Mouse (Mus musculus): ENCODE measurements around the gene Ddx10.

The Ddx10 gene

GRCm38 (mm10) chr9:53208283-53208682 is 39.6 kb downstream of the Ddx10 start:
- in situ Hi-C loops (cut with MboI; ENCODE audit: unreplicated experiment in 2 of 2), result loop anchor here in 1 of 2 experiments (25.0 kb wide), 1 partner anchor 1221 kb away; no protein-coding TSS in a partner anchor

- in situ Hi-C loops (cut with MboI; ENCODE audit: unreplicated experiment in 2 of 2), result no loop called here
Measured at GRCm38 (mm10) chr9:53174590-53174989, 73.3 kb downstream of the Ddx10 start.

GRCm38 (mm10) chr9:53173258-53173657 is 74.6 kb downstream of the Ddx10 start:
- in situ Hi-C loops (cut with MboI; ENCODE audit: unreplicated experiment in 2 of 2), result no loop called here

GRCm38 (mm10) chr9:53144266-53144665 is 103.6 kb downstream of the Ddx10 start:
- in situ Hi-C loops (cut with MboI; ENCODE audit: unreplicated experiment in 2 of 2), result loop anchor here in 1 of 2 experiments (25.0 kb wide), 1 partner anchor 1182 kb away; the partner anchor contains the start of gene Fdx1

GRCm38 (mm10) chr9:53143508-53143907 is 104.3 kb downstream of the Ddx10 start:
- in situ Hi-C loops (cut with MboI; ENCODE audit: unreplicated experiment in 2 of 2), result loop anchor here in 1 of 2 experiments (25.0 kb wide), 1 partner anchor 1181 kb away; the partner anchor contains the start of gene Fdx1

GRCm38 (mm10) chr9:53142424-53142823 is 105.4 kb downstream of the Ddx10 start:
- in situ Hi-C loops (cut with MboI; ENCODE audit: unreplicated experiment in 2 of 2), result loop anchor here in 1 of 2 experiments (25.0 kb wide), 1 partner anchor 1180 kb away; the partner anchor contains the start of gene Fdx1

GRCm38 (mm10) chr9:53140610-53141165 is 107.2 kb downstream of the Ddx10 start:
- in situ Hi-C loops (cut with MboI; ENCODE audit: unreplicated experiment in 2 of 2), result loop anchor here in 1 of 2 experiments (25.0 kb wide), 1 partner anchor 1178 kb away; the partner anchor contains the start of gene Fdx1

- in situ Hi-C loops (cut with MboI; ENCODE audit: unreplicated experiment in 2 of 2), result loop anchor here in 1 of 2 experiments (25.0 kb wide), 1 partner anchor 1171 kb away; the partner anchor contains the start of gene Fdx1
Measured at GRCm38 (mm10) chr9:53132826-53133225, 115.0 kb downstream of the Ddx10 start.

- in situ Hi-C loops (cut with MboI; ENCODE audit: unreplicated experiment in 2 of 2), result loop anchor here in 1 of 2 experiments (25.0 kb wide), 1 partner anchor 1168 kb away; the partner anchor contains the start of gene Fdx1
Measured at GRCm38 (mm10) chr9:53130460-53130859, 117.4 kb downstream of the Ddx10 start.

- in situ Hi-C loops (cut with MboI; ENCODE audit: unreplicated experiment in 2 of 2), result no loop called here
Measured at GRCm38 (mm10) chr9:53101103-53101502, 146.8 kb downstream of the Ddx10 start.

GRCm38 (mm10) chr9:53095319-53096165 is 152.3 kb downstream of the Ddx10 start:
- in situ Hi-C loops (cut with MboI; ENCODE audit: unreplicated experiment in 2 of 2), result no loop called here

GRCm38 (mm10) chr9:53094536-53094935 is 153.3 kb downstream of the Ddx10 start:
- in situ Hi-C loops (cut with MboI; ENCODE audit: unreplicated experiment in 2 of 2), result no loop called here

- in situ Hi-C loops (cut with MboI; ENCODE audit: unreplicated experiment in 2 of 2), result no loop called here
Measured at GRCm38 (mm10) chr9:53077626-53078025, 170.2 kb downstream of the Ddx10 start.

- in situ Hi-C loops (cut with MboI; ENCODE audit: unreplicated experiment in 2 of 2), result no loop called here
Measured at GRCm38 (mm10) chr9:53075931-53076330, 171.9 kb downstream of the Ddx10 start.

- in situ Hi-C loops (cut with MboI; ENCODE audit: unreplicated experiment in 2 of 2), result no loop called here
Measured at GRCm38 (mm10) chr9:53074443-53074842, 173.4 kb downstream of the Ddx10 start.

- in situ Hi-C loops (cut with MboI; ENCODE audit: unreplicated experiment in 2 of 2), result no loop called here
Measured at GRCm38 (mm10) chr9:53073576-53074112, 174.2 kb downstream of the Ddx10 start.

GRCm38 (mm10) chr9:53072088-53072487 is 175.8 kb downstream of the Ddx10 start:
- in situ Hi-C loops (cut with MboI; ENCODE audit: unreplicated experiment in 2 of 2), result no loop called here

GRCm38 (mm10) chr9:53070875-53071524 is 176.9 kb downstream of the Ddx10 start:
- in situ Hi-C loops (cut with MboI; ENCODE audit: unreplicated experiment in 2 of 2), result no loop called here

- in situ Hi-C loops (cut with MboI; ENCODE audit: unreplicated experiment in 2 of 2), result no loop called here
Measured at GRCm38 (mm10) chr9:53068166-53068565, 179.7 kb downstream of the Ddx10 start.

- in situ Hi-C loops (cut with MboI; ENCODE audit: unreplicated experiment in 2 of 2), result no loop called here
Measured at GRCm38 (mm10) chr9:53066428-53066827, 181.4 kb downstream of the Ddx10 start.

GRCm38 (mm10) chr9:53065028-53065427 is 182.8 kb downstream of the Ddx10 start:
- in situ Hi-C loops (cut with MboI; ENCODE audit: unreplicated experiment in 2 of 2), result no loop called here
